Mouse (Mus musculus): ENCODE data around the gene Sirt6. TPM values are rescaled to one million over a fixed set of nuclear protein-coding genes. Genes with fewer than 3 reads are reported as not detected.
"Not testable (repeated sequence)": the region's sequence is repeated elsewhere in the genome, so short reads cannot be mapped to it uniquely, and the experiment has no call there.

Sirt6 gene
- polyA plus RNA-seq, 1 experiment from 2014 or later = 60.4 TPM

- no peaks in the 10 kb centered on the region for H3K36me3 ChIP-seq (replicated peaks)
- peaks cover 24% of the 10 kb centered on the region for H3K4me1 ChIP-seq
- peak overlapping the region; percentile 96; the same call in 1 of the 2 replicates for H3K27ac ChIP-seq
- 0 out of 2 replicates have a peak, but pooled peaks cover 6% of the 10 kb centered on the region for H3K27me3 ChIP-seq (replicated peaks)
- ATAC-seq (replicated peaks) = no peak
- peak overlapping the region; percentile 72; the same call in 1 of the 2 replicates for H3K4me3 ChIP-seq
- 80% methylated on average over 8 of the region's 8 CpGs for WGBS
- peak overlapping the region; percentile 96 for H3K9ac ChIP-seq
- peak overlapping the region; percentile 84 for H3K4me2 ChIP-seq
- H3K9me3 ChIP-seq = no peaks in the 10 kb centered on the region
These were observed 14.5 kb upstream of the Sirt6 start for GRCm38 (mm10) chr10:81641978-81642647.

- H3K9ac ChIP-seq = peak overlapping the region; percentile 96; the same call in 1 of the 2 replicates
- H3K27ac ChIP-seq = no peak overlapping the region
- 0 out of 2 replicates have a peak, but pooled peaks cover 7% of the 10 kb centered on the region for H3K27me3 ChIP-seq (replicated peaks)
- peaks cover 24% of the 10 kb centered on the region for H3K4me1 ChIP-seq
- no peaks in the 10 kb centered on the region for H3K36me3 ChIP-seq (replicated peaks)
- no peaks in the 10 kb centered on the region for H3K9me3 ChIP-seq
- no peak for ATAC-seq (replicated peaks)
- 90% methylated on average over 2 of the region's 2 CpGs for WGBS
- H3K4me3 ChIP-seq = no peak overlapping the region
- H3K4me2 ChIP-seq = peak overlapping the region; percentile 84
These were observed 14.0 kb upstream of the Sirt6 start for GRCm38 (mm10) chr10:81641566-81641965.

- peaks cover 24% of the 10 kb centered on the region for H3K4me1 ChIP-seq
These were observed 13.2 kb upstream of the Sirt6 start for GRCm38 (mm10) chr10:81640825-81641224.

GRCm38 (mm10) chr10:81638101-81638500 lies 10.5 kb upstream of the Sirt6 start:
- no peak overlapping the region for H3K9ac ChIP-seq
- no peak overlapping the region for H3K27ac ChIP-seq
- ATAC-seq (replicated peaks) = no peak
- H3K4me3 ChIP-seq = no peak overlapping the region
- no peak overlapping the region for H3K4me2 ChIP-seq
- no peaks in the 10 kb centered on the region for H3K36me3 ChIP-seq (replicated peaks)
- no peaks in the 10 kb centered on the region for H3K9me3 ChIP-seq
- WGBS = 78% methylated on average over 6 of the region's 6 CpGs
- H3K27me3 ChIP-seq (replicated peaks) = 0 out of 2 replicates have a peak, but pooled peaks cover 6% of the 10 kb centered on the region
- peaks cover 33% of the 10 kb centered on the region for H3K4me1 ChIP-seq

More at GRCm38 (mm10) chr10:81640825-81641224, 13.2 kb upstream of the Sirt6 start:
- H3K4me2 ChIP-seq = 0 out of 2 replicates have a peak overlapping the region, but pooled peaks have one; percentile 1
- not testable (repeated sequence) for H3K36me3 ChIP-seq (replicated peaks); H3K9ac ChIP-seq; H3K27me3 ChIP-seq (replicated peaks); H3K4me3 ChIP-seq; H3K9me3 ChIP-seq; ATAC-seq (replicated peaks); H3K27ac ChIP-seq
- 40% methylated on average over 4 of the region's 4 CpGs for WGBS

- Histone ChIP-seq H3K9ac (no peak overlapping the region), H3K4me1 (peaks cover 20% of the 10 kb centered on the region), H3K9me3 (no peaks in the 10 kb centered on the region), H3K36me3 (replicated peaks) (no peaks in the 10 kb centered on the region), H3K4me2 (no peak overlapping the region), H3K27ac (no peak overlapping the region), H3K4me3 (no peak overlapping the region), H3K27me3 (replicated peaks) (0 out of 2 replicates have a peak, but pooled peaks cover 11% of the 10 kb centered on the region)
- WGBS = 24% methylated on average over 8 of the region's 8 CpGs
- no peak for ATAC-seq (replicated peaks)
These were observed 8.7 kb upstream of the Sirt6 start for GRCm38 (mm10) chr10:81636338-81636737.

GRCm38 (mm10) chr10:81633253-81634099 lies 5.9 kb upstream of the Sirt6 start:
- Histone ChIP-seq H3K4me3 (peak overlapping the region; percentile 48), H3K4me2 (peak overlapping the region; percentile 77), H3K9ac (peak overlapping the region; percentile 51), H3K36me3 (replicated peaks) (no peaks in the 10 kb centered on the region), H3K9me3 (no peaks in the 10 kb centered on the region), H3K27ac (peak overlapping the region; percentile 70), H3K4me1 (peaks cover 16% of the 10 kb centered on the region), H3K27me3 (replicated peaks) (0 out of 2 replicates have a peak, but pooled peaks cover 17% of the 10 kb centered on the region)
- peak; percentile 87 for ATAC-seq (replicated peaks)
- 2% methylated on average over 37 of the region's 37 CpGs for WGBS

- 0 out of 2 replicates have a peak, but pooled peaks have one; percentile 4 for ATAC-seq (replicated peaks)
- Histone ChIP-seq H3K36me3 (replicated peaks) (0 out of 2 replicates have a peak, but pooled peaks cover 5% of the 10 kb centered on the region), H3K4me3 (peak within 1 kb of the TSS; percentile 89), H3K4me2 (peak within 1 kb of the TSS; percentile 90), H3K27me3 (replicated peaks) (0 out of 2 replicates have a peak, but pooled peaks cover 11% of the 10 kb centered on the region), H3K27ac (peak within 1 kb of the TSS; percentile 86), H3K4me1 (peaks cover 30% of the 10 kb centered on the region), H3K9ac (peak within 1 kb of the TSS; percentile 86), H3K9me3 (no peaks in the 10 kb centered on the region)
- WGBS = 86% methylated on average over 16 of the region's 16 CpGs
These were observed 793 bp upstream of the Sirt6 start, which contains the start of gene Ankrd24 for GRCm38 (mm10) chr10:81628390-81628789. Gene Ankrd24 (plus strand): TSS chr10:81628540.

- peak; percentile 37 for ATAC-seq (replicated peaks)
- H3K4me2 ChIP-seq = peak overlapping the region; percentile 90
- H3K27ac ChIP-seq = peak overlapping the region; percentile 86
- H3K9me3 ChIP-seq = no peaks in the 10 kb centered on the region
- H3K27me3 ChIP-seq (replicated peaks) = 0 out of 2 replicates have a peak, but pooled peaks cover 11% of the 10 kb centered on the region
- H3K9ac ChIP-seq = peak overlapping the region; percentile 86
- peaks cover 25% of the 10 kb centered on the region for H3K4me1 ChIP-seq
- 68% methylated on average over 7 of the region's 7 CpGs for WGBS
- H3K36me3 ChIP-seq (replicated peaks) = 0 out of 2 replicates have a peak, but pooled peaks cover 5% of the 10 kb centered on the region
- peak overlapping the region; percentile 89 for H3K4me3 ChIP-seq
These were observed 231 bp upstream of the Sirt6 start for GRCm38 (mm10) chr10:81627836-81628220.

GRCm38 (mm10) chr10:81626101-81626993 lies 1.2 kb downstream of the Sirt6 start:
- H3K9ac ChIP-seq = peak overlapping the region; percentile 86
- 93% methylated on average over 22 of the region's 22 CpGs for whole genome bisulfite sequencing
- H3K27me3 ChIP-seq (replicated peaks) = 0 out of 2 replicates have a peak, but pooled peaks cover 6% of the 10 kb centered on the region
- peak overlapping the region; percentile 90 for H3K4me2 ChIP-seq
- H3K27ac ChIP-seq = peak overlapping the region; percentile 86
- no peaks in the 10 kb centered on the region for H3K9me3 ChIP-seq
- ATAC-seq (replicated peaks) = peak; percentile 2
- H3K36me3 ChIP-seq (replicated peaks) = peaks cover 10% of the 10 kb centered on the region; the same call in 1 of the 2 replicates
- peak overlapping the region; percentile 89 for H3K4me3 ChIP-seq
- peaks cover 24% of the 10 kb centered on the region for H3K4me1 ChIP-seq

- Histone ChIP-seq H3K4me2 (no peak overlapping the region), H3K27me3 (replicated peaks) (no peaks in the 10 kb centered on the region), H3K27ac (no peak overlapping the region), H3K4me1 (peaks cover 21% of the 10 kb centered on the region), H3K36me3 (replicated peaks) (peaks cover 10% of the 10 kb centered on the region; the same call in 1 of the 2 replicates), H3K9ac (no peak overlapping the region), H3K9me3 (no peaks in the 10 kb centered on the region), H3K4me3 (no peak overlapping the region)
- 64% methylated on average over 8 of the region's 8 CpGs for WGBS
- no peak for ATAC-seq (replicated peaks)
These were observed 4.2 kb downstream of the Sirt6 start for GRCm38 (mm10) chr10:81623441-81623840.

GRCm38 (mm10) chr10:81620786-81621185 lies 6.8 kb downstream of the Sirt6 start:
- no peaks in the 10 kb centered on the region for H3K9me3 ChIP-seq
- WGBS = 62% methylated on average over 9 of the region's 9 CpGs
- ATAC-seq (replicated peaks) = no peak
- H3K4me3 ChIP-seq = no peak overlapping the region
- H3K4me2 ChIP-seq = no peak overlapping the region
- no peaks in the 10 kb centered on the region for H3K4me1 ChIP-seq
- H3K27ac ChIP-seq = no peak overlapping the region
- no peaks in the 10 kb centered on the region for H3K27me3 ChIP-seq (replicated peaks)
- no peak overlapping the region for H3K9ac ChIP-seq
- peaks cover 10% of the 10 kb centered on the region; the same call in 1 of the 2 replicates for H3K36me3 ChIP-seq (replicated peaks)

Measured in midbrain, embryonic 15.5 days (tissue).